Mouse (Mus musculus) intestine, embryonic 16.5 days (tissue): ENCODE measurements around the gene Gm10065. TPM values are rescaled to one million over a fixed set of nuclear protein-coding genes. Genes with fewer than 3 reads are reported as not detected.

ENCODE experiments used
- ATAC-seq: fragments of 200-750 bp; cut with Nextera tagmentation; 2 replicates; pipeline ENCODE4 v1.8.0; 2017; ENCODE audit warnings: moderate TSS enrichment, moderate library complexity
- H3K27ac ChIP-seq: fragments of 300-500 bp; sonication (generic); 2 replicates; pipeline ENCODE4 v1.5.1; 2014; ENCODE audit warnings: mild to moderate bottlenecking, low read length
- H3K27me3 ChIP-seq: fragments of 300-500 bp; sonication (generic); replicated peaks from 2 replicates; pipeline ENCODE4 v1.6.1; 2014; ENCODE audit warnings: low read length, control low read depth, mixed read lengths; ENCODE audit not compliant: control insufficient read depth, insufficient read depth
- H3K36me3 ChIP-seq: fragments of 300-500 bp; sonication (generic); 2 replicates; pipeline ENCODE4 v1.6.1; 2014; ENCODE audit warnings: low read length, control low read depth; ENCODE audit not compliant: control insufficient read depth, insufficient read depth
- H3K4me1 ChIP-seq: fragments of 300-500 bp; sonication (generic); 2 replicates; pipeline ENCODE4 v1.6.1; 2014; ENCODE audit warnings: low read length, control low read depth, mixed read lengths; ENCODE audit not compliant: control insufficient read depth, insufficient read depth
- H3K4me2 ChIP-seq: fragments of 300-500 bp; sonication (generic); 2 replicates; pipeline ENCODE4 v1.6.1; 2014; ENCODE audit warnings: low read depth, low read length, control low read depth
- H3K4me3 ChIP-seq: fragments of 300-500 bp; sonication (generic); 2 replicates; pipeline ENCODE4 v1.5.1; 2014; ENCODE audit warnings: mild to moderate bottlenecking, low read length
- H3K9ac ChIP-seq: fragments of 300-500 bp; sonication (generic); 2 replicates; pipeline ENCODE4 v1.6.1; 2014; ENCODE audit warnings: low read depth, low read length
- H3K9me3 ChIP-seq: fragments of 300-500 bp; sonication (generic); 2 replicates; pipeline ENCODE4 v1.6.1; 2016; ENCODE audit warnings: low read length, control low read depth; ENCODE audit not compliant: control insufficient read depth
- WGBS: fragments of 180-500 bp; shearing (Covaris S2); extraction: QIAGEN DNeasy Blood & Tissue Kit; methylation state at CpG from one replicate; pipeline ENCODE4 v1.1.7; 2014; 5-methylcytosine and 5-hydroxymethylcytosine counted together
- microRNA counts: library from miRNA; unstranded; fragments of <30 nt; microRNA quantifications from one replicate; lab custom pipeline; 2016
- microRNA-seq: library from miRNA; unstranded; fragments of <30 nt; microRNA quantifications from one replicate; pipeline ENCODE4, GENCODE M21; 2016
- polyA plus RNA-seq: library from polyadenylated mRNA; unstranded; fragments of >200 nt; fragmentation: Nextera tagmentation; extraction: Ambion mirVana; gene quantifications from 2 replicates; pipeline ENCODE4 v1.2.1, GENCODE M21; 2015

Gm10065 gene
- polyA plus RNA-seq, 1 experiment from 2014 or later: not detected

DNA sequence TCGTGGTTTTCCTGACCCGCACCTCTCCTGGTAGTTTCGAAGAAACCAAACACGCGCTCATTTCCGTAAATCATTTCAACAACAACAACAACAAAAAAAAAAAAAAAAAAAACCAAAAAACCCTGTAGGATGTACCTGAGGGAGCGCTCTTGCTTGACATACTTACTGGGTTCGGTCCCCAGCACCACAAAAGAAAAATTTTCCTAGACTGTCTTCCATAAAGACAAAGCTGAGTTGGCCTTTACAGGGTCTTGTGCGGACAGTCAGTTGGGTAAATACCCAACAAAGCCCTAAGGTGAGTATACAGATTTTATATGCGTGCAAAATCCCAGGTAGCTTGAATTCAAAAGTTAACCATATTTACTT, 38.1 kb downstream of the Gm10065 start:
- no peak for ATAC-seq
- Histone ChIP-seq H3K9me3 (no peaks in the 10 kb centered on the region), H3K27me3 (no peaks in the 10 kb centered on the region), H3K9ac (peak overlapping the region; percentile 78), H3K4me1 (peaks cover 7% of the 10 kb centered on the region), H3K4me2 (peak overlapping the region; percentile 90), H3K27ac (peak overlapping the region; percentile 81), H3K36me3 (no peaks in the 10 kb centered on the region), H3K4me3 (peak overlapping the region; percentile 58)
- 17% methylated on average over 10 of the region's 10 CpGs for WGBS

DNA sequence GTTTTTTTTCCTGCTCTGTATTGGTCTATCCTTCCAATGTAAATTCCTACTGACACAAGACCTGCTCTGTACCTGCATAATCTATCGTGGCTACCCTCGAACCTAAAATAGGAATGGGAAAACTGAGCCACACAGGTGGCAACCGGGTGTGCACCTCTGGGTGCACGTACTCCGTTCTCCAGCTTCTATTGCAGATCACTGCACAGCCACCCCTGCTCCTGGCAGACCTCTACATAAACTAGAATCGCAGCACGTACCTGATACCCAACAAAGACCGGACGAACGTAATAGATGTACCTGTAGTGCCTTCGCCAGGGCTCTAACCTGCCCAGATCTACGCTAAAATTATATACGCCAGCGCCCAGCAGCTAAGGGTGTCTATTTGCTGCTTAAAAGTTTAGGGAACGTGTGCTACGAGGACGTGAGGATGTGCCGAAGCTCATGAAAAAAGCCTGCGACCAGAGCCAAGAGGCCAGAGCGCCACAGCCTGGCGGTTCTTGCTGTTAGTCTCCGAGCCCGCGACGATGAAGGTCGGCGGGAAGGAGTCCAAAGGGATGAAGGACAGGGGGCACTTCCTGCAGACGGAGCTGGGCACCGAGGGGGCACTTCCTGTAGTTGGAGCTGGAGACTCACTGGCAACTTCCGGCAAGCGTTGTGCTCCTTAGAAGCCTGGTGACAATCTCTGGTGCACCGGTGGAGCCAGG, 38.6 kb downstream of the Gm10065 start, which contains the start of gene Pgbd1:
Gene Pgbd1 (minus strand): TSS at position 556 of the 704 bp plus-strand sequence.
- H3K4me1 ChIP-seq: peaks cover 7% of the 10 kb centered on the region
- H3K27me3 ChIP-seq: no peaks in the 10 kb centered on the region
- peak within 1 kb of the TSS; percentile 58 for H3K4me3 ChIP-seq
- H3K27ac ChIP-seq: peak within 1 kb of the TSS; percentile 81
- peak within 1 kb of the TSS; percentile 78 for H3K9ac ChIP-seq
- WGBS: 1% methylated on average over 32 of the region's 32 CpGs
- no peaks in the 10 kb centered on the region for H3K36me3 ChIP-seq
- peak within 1 kb of the TSS; percentile 90 for H3K4me2 ChIP-seq
- H3K9me3 ChIP-seq: no peaks in the 10 kb centered on the region
- ATAC-seq: peak; percentile 95

DNA sequence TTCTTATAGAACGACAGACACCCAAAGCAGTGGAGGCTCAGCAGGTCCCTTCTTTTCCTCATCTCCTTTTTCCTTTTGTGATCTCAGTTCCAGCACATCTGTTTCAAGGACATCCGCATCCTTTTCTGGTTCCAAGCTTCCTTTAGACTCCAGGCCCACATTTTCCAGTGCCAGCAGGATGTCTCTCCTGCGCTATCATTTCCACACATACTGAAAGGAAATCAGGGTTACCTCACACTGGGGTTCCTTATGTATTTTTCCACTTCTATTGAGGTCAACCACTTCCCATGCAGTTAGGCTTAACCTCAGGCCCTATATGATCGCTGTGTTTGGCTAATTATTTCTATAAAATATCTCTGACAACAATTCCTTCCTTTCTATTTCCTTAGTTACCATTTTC, 43.8 kb downstream of the Gm10065 start:
- Histone ChIP-seq H3K9me3 (no peaks in the 10 kb centered on the region), H3K9ac (no peak overlapping the region)
- no peak for ATAC-seq

More for the DNA sequence above, 43.8 kb downstream of the Gm10065 start:
- Histone ChIP-seq H3K4me1 (peaks cover 7% of the 10 kb centered on the region), H3K36me3 (no peaks in the 10 kb centered on the region), H3K27ac (no peak overlapping the region), H3K4me3 (no peak overlapping the region), H3K4me2 (no peak overlapping the region), H3K27me3 (no peaks in the 10 kb centered on the region)
- WGBS: 86% methylated on average over 4 of the region's 4 CpGs

MicroRNAs encoded within 50 kb of the gene (microRNA counts, 519-probe panel; counts per million panel counts)
- 2,748 counts per million, percentile 68 among the panel's probes with 10 or more counts for microRNA mmu-miR-1896 (lab: Ali Mortazavi, UCI)

Small RNAs within 50 kb of the gene (microRNA-seq; reads per million reads assigned to microRNA genes)
- not detected for gene Mir1896

Other genes with a start within 250 kb of the Gm10065 start
- gene Gpx5, start 186.7 kb downstream of the Gm10065 start, polyA plus RNA-seq: not detected in 2 replicates
- gene Gpx6, start 167.3 kb downstream of the Gm10065 start, polyA plus RNA-seq: not detected in 2 replicates
- not detected in 2 replicates for gene Olfr1367, start 132.5 kb downstream of the Gm10065 start, polyA plus RNA-seq
- 6.6 and 7.9 TPM in 2 replicates for gene Zscan12, start 116.6 kb downstream of the Gm10065 start, polyA plus RNA-seq
- gene Zkscan3, start 76.7 kb downstream of the Gm10065 start, polyA plus RNA-seq: 61.7 and 64.5 TPM in 2 replicates
- gene Pgbd1, start 38.4 kb downstream of the Gm10065 start, polyA plus RNA-seq: 2.4 TPM in 2 replicates
- 22.3 and 23.6 TPM in 2 replicates for gene Zscan26, start 25.7 kb downstream of the Gm10065 start, polyA plus RNA-seq
- 1.8 and 2.0 TPM in 2 replicates for gene Nkapl, start 10.9 kb downstream of the Gm10065 start, polyA plus RNA-seq
- 2.4 and 2.5 TPM in 2 replicates for gene Zkscan4, start 534 bp downstream of the Gm10065 start, polyA plus RNA-seq
- gene AK157302, start 15.8 kb upstream of the Gm10065 start, polyA plus RNA-seq: 0.22 and 0.39 TPM in 2 replicates
- 10.9 and 12.1 TPM in 2 replicates for gene Gm11273, start 22.0 kb upstream of the Gm10065 start, polyA plus RNA-seq
- 3.0 and 3.4 TPM in 2 replicates for gene Zkscan8, start 51.7 kb upstream of the Gm10065 start, polyA plus RNA-seq
- gene Olfr1366, start 63.4 kb upstream of the Gm10065 start, polyA plus RNA-seq: 0.11 and 0.17 TPM in 2 replicates
- not detected in 2 replicates for gene Olfr1535, start 80.5 kb upstream of the Gm10065 start, polyA plus RNA-seq
- gene Olfr1364, start 102.3 kb upstream of the Gm10065 start, polyA plus RNA-seq: not detected in 2 replicates
- not detected in 2 replicates for gene Olfr1362, start 134.6 kb upstream of the Gm10065 start, polyA plus RNA-seq
- not detected in 2 replicates for gene Olfr11, start 163.1 kb upstream of the Gm10065 start, polyA plus RNA-seq
- gene Olfr1361, start 183.9 kb upstream of the Gm10065 start, polyA plus RNA-seq: not detected in 2 replicates
- gene Olfr1360, start 198.0 kb upstream of the Gm10065 start, polyA plus RNA-seq: not detected in 2 replicates
- gene Olfr1359, start 218.7 kb upstream of the Gm10065 start, polyA plus RNA-seq: not detected in 2 replicates
- 2.3 and 2.5 TPM in 2 replicates for gene Hist1h2bl, start 236.7 kb upstream of the Gm10065 start, polyA plus RNA-seq
- 10.9 and 17.9 TPM in 2 replicates for gene Hist1h2ai, start 237.0 kb upstream of the Gm10065 start, polyA plus RNA-seq
- gene Hist1h3h, start 238.2 kb upstream of the Gm10065 start, polyA plus RNA-seq: 4.8 and 9.5 TPM in 2 replicates
- 1.7 and 3.5 TPM in 2 replicates for gene Hist1h2bm, start 242.6 kb upstream of the Gm10065 start, polyA plus RNA-seq